Mouse (Mus musculus): ENCODE results near the gene Acsbg2. TPM values are rescaled to one million over a fixed set of nuclear protein-coding genes. Genes with fewer than 3 reads are reported as not detected.

Acsbg2 gene
- polyA plus RNA-seq, 1 experiment from 2014 or later = not detected

- no peak overlapping the region for H3K9ac ChIP-seq
- 7% methylated on average over 24 of the region's 24 CpGs for WGBS
- H3K4me3 ChIP-seq (replicated peaks) = no peak overlapping the region
- peak overlapping the region; percentile 90 for H3K27ac ChIP-seq
- H3K4me2 ChIP-seq = peak overlapping the region; percentile 36
- peaks cover 8% of the 10 kb centered on the region; the same call in 1 of the 2 replicates for H3K27me3 ChIP-seq
- H3K36me3 ChIP-seq (replicated peaks) = no peaks in the 10 kb centered on the region
- peaks cover 66% of the 10 kb centered on the region for H3K4me1 ChIP-seq
- peak; percentile 87 for ATAC-seq (ENCODE audit: low FRiP score)
- no peaks in the 10 kb centered on the region for H3K9me3 ChIP-seq
Observed at GRCm38 (mm10) chr17:56814316-56815056, 59.8 kb downstream of the Acsbg2 start.

- peak overlapping the region; percentile 75 for H3K27ac ChIP-seq
- H3K27me3 ChIP-seq = peaks cover 8% of the 10 kb centered on the region; the same call in 1 of the 2 replicates
- ATAC-seq (ENCODE audit: low FRiP score) = peak; percentile 64
- peaks cover 55% of the 10 kb centered on the region for H3K4me1 ChIP-seq
- no peaks in the 10 kb centered on the region for H3K9me3 ChIP-seq
- H3K4me2 ChIP-seq = peak overlapping the region; percentile 25
- no peaks in the 10 kb centered on the region for H3K36me3 ChIP-seq (replicated peaks)
- H3K9ac ChIP-seq = peak overlapping the region; percentile 22; the same call in 1 of the 2 replicates
- no peak overlapping the region for H3K4me3 ChIP-seq (replicated peaks)
- WGBS = 2% methylated on average over 3 of the region's 3 CpGs
Observed at GRCm38 (mm10) chr17:56810245-56810644, 64.0 kb downstream of the Acsbg2 start.

DNA sequence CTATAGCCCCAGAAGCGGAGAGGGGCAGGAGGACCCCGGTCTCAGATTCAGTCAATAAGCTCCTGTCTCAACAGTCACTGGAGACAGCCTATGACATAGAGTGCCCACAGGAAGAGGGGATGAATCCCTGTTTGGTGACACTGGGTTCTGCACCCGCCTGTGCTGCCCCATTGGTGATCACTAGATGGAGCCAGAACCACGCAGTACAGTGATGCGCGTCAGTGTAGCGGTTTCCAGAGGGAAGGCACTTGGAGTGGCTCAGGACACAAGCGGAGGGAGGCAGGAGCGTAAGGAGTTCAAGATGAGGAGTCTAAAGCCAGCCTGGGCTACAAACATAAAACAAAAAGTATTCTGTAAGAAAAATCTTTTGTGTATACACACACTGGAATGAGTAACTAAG, 65.7 kb downstream of the Acsbg2 start:
- Histone ChIP-seq H3K27me3 (peaks cover 7% of the 10 kb centered on the region; the same call in 1 of the 2 replicates), H3K4me1 (peaks cover 39% of the 10 kb centered on the region), H3K9me3 (no peaks in the 10 kb centered on the region), H3K36me3 (replicated peaks) (peaks cover 1% of the 10 kb centered on the region; the same call in 1 of the 2 replicates), H3K4me3 (replicated peaks) (no peak overlapping the region), H3K27ac (no peak overlapping the region), H3K9ac (no peak overlapping the region), H3K4me2 (no peak overlapping the region)
- WGBS = 6% methylated on average over 9 of the region's 9 CpGs
- peak; percentile 83 for ATAC-seq (ENCODE audit: low FRiP score)

DNA sequence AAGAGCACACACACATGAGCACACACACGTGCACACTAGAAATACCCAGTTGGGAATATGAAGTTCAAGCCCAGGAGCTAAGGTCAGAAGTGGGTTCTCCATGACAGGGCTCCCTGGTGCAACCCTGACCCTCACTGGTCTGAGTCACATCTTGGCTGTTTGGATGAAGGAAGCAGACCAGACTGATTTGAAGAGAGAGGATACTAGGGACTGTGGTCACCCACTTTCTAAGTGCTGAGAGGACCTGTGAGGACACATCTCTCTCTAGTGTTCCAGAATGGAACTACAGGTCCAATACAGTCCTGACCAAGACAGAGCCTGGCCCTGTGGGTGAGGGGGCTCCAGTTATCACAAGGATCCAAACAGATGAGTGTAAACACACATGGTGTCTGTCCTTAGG, 68.5 kb downstream of the Acsbg2 start:
- Histone ChIP-seq H3K27ac (no peak overlapping the region), H3K9ac (no peak overlapping the region), H3K4me3 (replicated peaks) (no peak overlapping the region), H3K27me3 (no peaks in the 10 kb centered on the region), H3K9me3 (no peaks in the 10 kb centered on the region), H3K4me1 (peaks cover 21% of the 10 kb centered on the region), H3K36me3 (replicated peaks) (peaks cover 11% of the 10 kb centered on the region), H3K4me2 (no peak overlapping the region)
- ATAC-seq (ENCODE audit: low FRiP score) = no peak
- WGBS = 75% methylated on average over 1 of the region's 1 CpGs

DNA sequence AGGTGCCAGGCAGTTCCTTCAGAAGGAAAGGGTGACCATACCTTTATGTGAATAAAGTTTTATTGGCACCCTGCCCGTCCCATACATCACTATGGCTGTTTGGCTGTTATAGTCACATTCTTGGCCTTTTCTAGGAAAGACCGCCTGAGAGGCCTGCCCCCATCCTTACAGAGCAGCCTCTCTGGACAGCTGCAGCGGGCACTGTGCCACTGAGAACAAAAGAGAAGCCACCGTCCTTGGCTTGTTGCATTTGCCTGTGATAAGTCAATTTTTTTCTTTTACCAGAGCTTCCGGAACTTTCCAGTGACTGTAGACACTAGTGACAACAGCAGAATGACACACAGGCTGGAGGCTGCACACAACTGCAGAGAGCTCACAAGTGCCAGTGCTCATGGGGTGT, 69.3 kb downstream of the Acsbg2 start:
- WGBS = 82% methylated on average over 5 of the region's 5 CpGs
- H3K9ac ChIP-seq = no peak overlapping the region
- H3K27me3 ChIP-seq = no peaks in the 10 kb centered on the region
- peaks cover 11% of the 10 kb centered on the region for H3K36me3 ChIP-seq (replicated peaks)
- no peak for ATAC-seq (ENCODE audit: low FRiP score)
- no peaks in the 10 kb centered on the region for H3K9me3 ChIP-seq
- no peak overlapping the region for H3K4me3 ChIP-seq (replicated peaks)
- peaks cover 16% of the 10 kb centered on the region for H3K4me1 ChIP-seq
- no peak overlapping the region for H3K27ac ChIP-seq
- H3K4me2 ChIP-seq = no peak overlapping the region

- Histone ChIP-seq H3K36me3 (replicated peaks) (peaks cover 11% of the 10 kb centered on the region), H3K27me3 (no peaks in the 10 kb centered on the region), H3K4me1 (peaks cover 4% of the 10 kb centered on the region; the same call in 1 of the 2 replicates), H3K4me2 (no peak overlapping the region), H3K9me3 (no peaks in the 10 kb centered on the region), H3K4me3 (replicated peaks) (no peak overlapping the region), H3K9ac (no peak overlapping the region), H3K27ac (no peak overlapping the region)
- WGBS = 72% methylated on average over 8 of the region's 8 CpGs
- no peak for ATAC-seq (ENCODE audit: low FRiP score)
Observed at GRCm38 (mm10) chr17:56802065-56802464, 72.2 kb downstream of the Acsbg2 start.

DNA sequence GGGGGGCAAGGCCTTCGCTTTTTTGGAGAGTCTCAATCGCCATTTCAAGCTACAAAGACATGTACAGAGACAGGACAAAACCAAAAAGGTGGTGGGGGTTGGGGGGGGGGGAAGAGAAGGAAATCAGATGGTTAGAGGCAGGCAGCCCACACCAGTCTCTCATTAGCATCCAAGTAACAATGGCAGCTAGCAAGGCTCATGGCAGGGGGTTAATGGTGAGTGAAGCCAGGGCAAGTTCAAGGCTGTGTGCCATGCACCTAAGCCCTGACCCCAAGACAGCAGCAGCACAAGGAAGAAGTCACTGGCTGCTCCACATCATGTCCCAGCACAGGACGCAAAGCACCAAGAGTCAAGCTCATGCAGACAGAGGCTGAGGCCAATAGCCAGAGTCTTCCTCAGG, 75.0 kb downstream of the Acsbg2 start:
- no peak overlapping the region for H3K4me2 ChIP-seq
- no peak overlapping the region for H3K27ac ChIP-seq
- no peak overlapping the region for H3K4me3 ChIP-seq (replicated peaks)
- no peak for ATAC-seq (ENCODE audit: low FRiP score)
- no peak overlapping the region for H3K9ac ChIP-seq
- H3K27me3 ChIP-seq = no peaks in the 10 kb centered on the region
- 74% methylated on average over 3 of the region's 3 CpGs for WGBS
- H3K36me3 ChIP-seq (replicated peaks) = peaks cover 11% of the 10 kb centered on the region
- H3K9me3 ChIP-seq = no peaks in the 10 kb centered on the region
- peaks cover 4% of the 10 kb centered on the region; the same call in 1 of the 2 replicates for H3K4me1 ChIP-seq

GRCm38 (mm10) chr17:56793614-56794319, 80.5 kb downstream of the Acsbg2 start:
- Histone ChIP-seq H3K9ac (no peak overlapping the region), H3K36me3 (replicated peaks) (no peaks in the 10 kb centered on the region), H3K4me1 (no peaks in the 10 kb centered on the region), H3K9me3 (no peaks in the 10 kb centered on the region), H3K27ac (no peak overlapping the region), H3K4me2 (no peak overlapping the region), H3K4me3 (replicated peaks) (no peak overlapping the region), H3K27me3 (no peaks in the 10 kb centered on the region)
- ATAC-seq (ENCODE audit: low FRiP score) = no peak
- 67% methylated on average over 6 of the region's 6 CpGs for WGBS

Other genes with a start within 250 kb of the Acsbg2 start
- gene Lonp1, start 247.6 kb downstream of the Acsbg2 start, polyA plus RNA-seq (2016; fragmentation: Nextera tagmentation; extraction: Ambion mirVana) = 54.4 and 55.0 TPM in 2 replicates
- gene Catsperd, start 246.3 kb downstream of the Acsbg2 start, polyA plus RNA-seq (2016; fragmentation: Nextera tagmentation; extraction: Ambion mirVana) = 0.42 and 0.77 TPM in 2 replicates
- 119 and 121 TPM in 2 replicates for gene Ranbp3, start 201.2 kb downstream of the Acsbg2 start, polyA plus RNA-seq (2016; fragmentation: Nextera tagmentation; extraction: Ambion mirVana)
- gene Ndufa11, start 156.7 kb downstream of the Acsbg2 start, polyA plus RNA-seq (2016; fragmentation: Nextera tagmentation; extraction: Ambion mirVana) = 316 and 323 TPM in 2 replicates
- 15.3 and 15.9 TPM in 2 replicates for gene Vmac, start 156.4 kb downstream of the Acsbg2 start, polyA plus RNA-seq (2016; fragmentation: Nextera tagmentation; extraction: Ambion mirVana)
- gene Nrtn, start 116.9 kb downstream of the Acsbg2 start, polyA plus RNA-seq (2016; fragmentation: Nextera tagmentation; extraction: Ambion mirVana) = 3.2 and 5.9 TPM in 2 replicates
- 46.6 and 49.4 TPM in 2 replicates for gene Dus3l, start 109.7 kb downstream of the Acsbg2 start, polyA plus RNA-seq (2016; fragmentation: Nextera tagmentation; extraction: Ambion mirVana)
- gene Prr22, start 104.2 kb downstream of the Acsbg2 start, polyA plus RNA-seq (2016; fragmentation: Nextera tagmentation; extraction: Ambion mirVana) = 1.2 and 1.3 TPM in 2 replicates
- 7.2 and 7.8 TPM in 2 replicates for gene Rfx2, start 43.4 kb downstream of the Acsbg2 start, polyA plus RNA-seq (2016; fragmentation: Nextera tagmentation; extraction: Ambion mirVana)
- 0.50 and 0.59 TPM in 2 replicates for gene 1700061G19Rik, start 1.0 kb upstream of the Acsbg2 start, polyA plus RNA-seq (2016; fragmentation: Nextera tagmentation; extraction: Ambion mirVana)
- 87.6 and 97.8 TPM in 2 replicates for gene Mllt1, start 61.0 kb upstream of the Acsbg2 start, polyA plus RNA-seq (2016; fragmentation: Nextera tagmentation; extraction: Ambion mirVana)
- not detected in 2 replicates for gene Acer1, start 107.7 kb upstream of the Acsbg2 start, polyA plus RNA-seq (2016; fragmentation: Nextera tagmentation; extraction: Ambion mirVana)
- 129 and 141 TPM in 2 replicates for gene Clpp, start 115.9 kb upstream of the Acsbg2 start, polyA plus RNA-seq (2016; fragmentation: Nextera tagmentation; extraction: Ambion mirVana)
- 30.0 and 34.9 TPM in 2 replicates for gene Alkbh7, start 122.9 kb upstream of the Acsbg2 start, polyA plus RNA-seq (2016; fragmentation: Nextera tagmentation; extraction: Ambion mirVana)
- 0.61 TPM in 1 of 2 replicates, not detected in the other for gene Pspn, start 125.6 kb upstream of the Acsbg2 start, polyA plus RNA-seq (2016; fragmentation: Nextera tagmentation; extraction: Ambion mirVana)
- gene Gtf2f1, start 136.8 kb upstream of the Acsbg2 start, polyA plus RNA-seq (2016; fragmentation: Nextera tagmentation; extraction: Ambion mirVana) = 80.9 and 81.8 TPM in 2 replicates
- gene Gm17949, start 137.0 kb upstream of the Acsbg2 start, polyA plus RNA-seq (2016; fragmentation: Nextera tagmentation; extraction: Ambion mirVana) = 0.45 and 0.64 TPM in 2 replicates
- 62.8 and 70.7 TPM in 2 replicates for gene Khsrp, start 157.1 kb upstream of the Acsbg2 start, polyA plus RNA-seq (2016; fragmentation: Nextera tagmentation; extraction: Ambion mirVana)
- not detected in 2 replicates for gene Slc25a41, start 167.2 kb upstream of the Acsbg2 start, polyA plus RNA-seq (2016; fragmentation: Nextera tagmentation; extraction: Ambion mirVana)
- gene Crb3, start 184.7 kb upstream of the Acsbg2 start, polyA plus RNA-seq (2016; fragmentation: Nextera tagmentation; extraction: Ambion mirVana) = 1.3 and 2.5 TPM in 2 replicates
- gene Slc25a23, start 185.4 kb upstream of the Acsbg2 start, polyA plus RNA-seq (2016; fragmentation: Nextera tagmentation; extraction: Ambion mirVana) = 20.3 and 21.3 TPM in 2 replicates
- 5.2 and 5.9 TPM in 2 replicates for gene Dennd1c, start 204.1 kb upstream of the Acsbg2 start, polyA plus RNA-seq (2016; fragmentation: Nextera tagmentation; extraction: Ambion mirVana)
- 121 and 145 TPM in 2 replicates for gene Tubb4a, start 213.3 kb upstream of the Acsbg2 start, polyA plus RNA-seq (2016; fragmentation: Nextera tagmentation; extraction: Ambion mirVana)
- 8.7 and 9.2 TPM in 2 replicates for gene Tnfsf9, start 230.9 kb upstream of the Acsbg2 start, polyA plus RNA-seq (2016; fragmentation: Nextera tagmentation; extraction: Ambion mirVana)